Mouse (Mus musculus) frontal cortex, postnatal 25 days (tissue): ENCODE data around the gene Pcsk4.
A peak's percentile ranks its signal among the peaks of the same experiment; 100 is the strongest.

ENCODE experiments used
- DNase-seq, 2 experiments: peaks; one replicate each; pipeline ENCODE4 v3.0.0; 2022; ENCODE audit warnings: low spot score in 2 of 2

Pcsk4 gene

GRCm38 (mm10) chr10:80329273-80330081, at the start of gene Pcsk4, which contains the start of gene Reep6:
Gene Pcsk4 (minus strand): TSS chr10:80329498.
Gene Reep6 (plus strand): TSS chr10:80329953.
- DNase-seq, result peak; percentile 82 to 91

GRCm38 (mm10) chr10:80377716-80378115, 48.4 kb upstream of the Pcsk4 start:
- DNase-seq, result no peak

DNA sequence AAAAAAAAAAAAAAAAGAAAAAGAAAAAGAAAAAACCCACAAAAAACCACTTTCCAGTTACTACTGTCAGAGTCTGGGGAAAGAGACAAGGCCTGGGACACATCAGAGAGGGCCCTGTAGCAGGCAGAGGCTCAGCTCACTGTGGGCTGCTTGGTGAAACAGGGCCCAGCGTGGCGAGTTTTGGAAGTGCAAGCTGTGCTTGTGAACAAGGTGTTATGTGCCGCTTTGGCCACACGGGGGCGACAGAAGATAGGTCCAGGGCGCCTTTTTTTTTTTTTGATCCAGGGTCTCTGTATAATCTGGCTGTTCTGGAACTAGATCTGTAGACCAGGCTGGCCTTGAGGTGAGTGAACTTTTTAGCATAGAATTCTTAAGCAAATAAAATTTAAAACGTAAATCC, 46.9 kb upstream of the Pcsk4 start:
- DNase-seq, result peak; percentile 86 to 89

DNA sequence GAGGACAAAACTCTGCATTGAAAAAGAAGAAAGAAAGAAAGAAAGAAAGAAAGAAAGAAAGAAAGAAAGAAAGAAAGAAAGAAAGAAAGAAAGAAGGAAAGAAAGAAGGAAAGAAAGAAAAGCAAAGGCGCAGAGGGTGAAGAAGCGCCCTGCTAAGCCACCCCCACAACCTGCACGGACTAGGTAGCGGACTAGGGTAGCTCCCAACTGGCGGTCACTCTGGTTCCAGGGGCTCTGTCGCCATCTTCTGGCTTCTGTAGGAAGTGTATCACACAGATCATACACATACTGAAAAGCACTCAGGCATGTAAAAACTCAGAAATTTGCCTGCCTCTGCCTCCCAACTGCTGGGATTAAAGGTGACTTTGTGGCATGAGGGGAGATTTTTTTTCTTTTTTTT, 44.8 kb upstream of the Pcsk4 start:
- DNase-seq, result peak; percentile 65 to 73

DNA sequence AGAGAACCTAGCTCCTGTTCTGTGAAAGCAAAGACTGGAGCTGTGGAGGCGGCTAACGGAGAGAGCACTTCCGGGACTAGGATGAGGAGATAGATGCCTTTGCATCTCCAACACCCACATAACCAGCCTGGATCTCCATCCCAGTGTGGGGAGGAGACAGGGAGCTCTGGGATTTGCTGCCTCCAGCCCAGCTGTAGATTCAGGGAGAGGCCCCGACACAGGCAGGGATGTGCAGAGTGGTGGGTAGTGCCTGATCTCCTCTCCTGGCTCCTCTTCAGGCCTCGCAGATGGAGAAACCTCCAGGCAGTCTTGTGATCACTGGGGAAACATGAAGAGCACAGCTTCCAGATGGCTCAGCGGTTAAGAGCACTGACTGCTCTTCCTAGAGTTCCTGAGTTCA, 43.4 kb upstream of the Pcsk4 start:
- no peak for DNase-seq

DNA sequence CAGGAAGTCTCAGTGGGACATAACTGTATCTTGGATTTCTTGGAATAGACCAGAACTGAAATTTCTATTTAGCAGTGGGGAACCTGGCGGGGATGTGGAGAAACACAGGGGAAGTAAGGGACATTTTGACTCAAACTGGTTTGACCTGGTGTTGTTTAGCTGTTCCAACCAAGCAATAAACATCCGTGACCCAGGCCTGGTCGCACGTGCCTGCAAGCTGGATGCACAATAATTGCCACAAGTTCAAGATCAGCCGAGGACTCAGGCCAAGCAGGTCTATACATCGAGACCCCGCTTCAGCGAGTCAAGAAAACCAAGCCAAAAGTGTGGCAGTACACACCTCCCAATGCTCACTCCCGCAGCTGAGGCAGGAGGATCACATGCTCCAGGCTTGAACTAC, 42.7 kb upstream of the Pcsk4 start:
- no peak for DNase-seq

GRCm38 (mm10) chr10:80371411-80371966, 42.2 kb upstream of the Pcsk4 start:
- no peak for DNase-seq

GRCm38 (mm10) chr10:80369995-80370747, 40.9 kb upstream of the Pcsk4 start:
- DNase-seq, result no peak

- DNase-seq, result no peak
Observed at GRCm38 (mm10) chr10:80368392-80368791, 39.1 kb upstream of the Pcsk4 start.

DNA sequence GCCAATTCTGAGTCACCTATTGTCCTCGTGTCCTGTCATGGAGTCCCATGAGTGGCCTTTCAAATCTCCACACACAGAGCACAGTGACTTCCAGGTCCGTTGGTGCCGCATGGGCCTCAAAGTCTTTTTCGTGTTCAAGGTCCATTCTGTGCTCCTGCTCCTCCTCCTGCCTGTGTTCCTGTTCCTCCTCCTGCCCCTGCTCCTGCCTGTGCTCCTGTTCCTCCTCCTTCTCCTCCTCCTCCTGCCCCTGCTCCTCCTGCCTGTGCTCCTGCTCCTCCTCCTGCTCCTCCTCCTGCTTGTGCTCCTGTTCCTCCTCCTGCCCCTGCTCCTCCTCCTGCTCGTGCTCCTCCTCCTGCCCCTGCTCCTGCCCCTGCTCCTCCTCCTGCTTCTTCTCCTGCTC, 38.7 kb upstream of the Pcsk4 start:
- DNase-seq, result no peak

GRCm38 (mm10) chr10:80365736-80366135, 36.4 kb upstream of the Pcsk4 start:
- no peak for DNase-seq

DNA sequence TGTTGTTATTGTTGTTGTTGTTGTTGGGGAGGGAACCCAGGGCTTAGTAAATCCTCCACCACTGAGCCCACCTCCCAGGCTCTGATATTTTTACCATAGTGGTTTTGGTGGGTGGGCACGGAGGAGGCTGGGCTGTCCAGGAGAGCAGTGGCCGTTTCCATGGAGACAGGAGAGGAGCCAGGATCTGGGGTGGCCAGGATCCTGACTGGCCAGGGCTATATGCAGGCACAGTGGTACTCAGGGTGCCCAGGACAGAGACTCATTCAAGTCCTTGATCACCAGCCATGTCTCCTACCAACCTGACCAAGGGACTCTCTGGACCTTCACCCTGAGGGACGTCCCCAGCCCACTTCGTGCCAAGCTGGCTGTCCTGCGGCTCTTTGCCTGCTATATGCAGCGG, 34.4 kb upstream of the Pcsk4 start:
- DNase-seq, result no peak

DNA sequence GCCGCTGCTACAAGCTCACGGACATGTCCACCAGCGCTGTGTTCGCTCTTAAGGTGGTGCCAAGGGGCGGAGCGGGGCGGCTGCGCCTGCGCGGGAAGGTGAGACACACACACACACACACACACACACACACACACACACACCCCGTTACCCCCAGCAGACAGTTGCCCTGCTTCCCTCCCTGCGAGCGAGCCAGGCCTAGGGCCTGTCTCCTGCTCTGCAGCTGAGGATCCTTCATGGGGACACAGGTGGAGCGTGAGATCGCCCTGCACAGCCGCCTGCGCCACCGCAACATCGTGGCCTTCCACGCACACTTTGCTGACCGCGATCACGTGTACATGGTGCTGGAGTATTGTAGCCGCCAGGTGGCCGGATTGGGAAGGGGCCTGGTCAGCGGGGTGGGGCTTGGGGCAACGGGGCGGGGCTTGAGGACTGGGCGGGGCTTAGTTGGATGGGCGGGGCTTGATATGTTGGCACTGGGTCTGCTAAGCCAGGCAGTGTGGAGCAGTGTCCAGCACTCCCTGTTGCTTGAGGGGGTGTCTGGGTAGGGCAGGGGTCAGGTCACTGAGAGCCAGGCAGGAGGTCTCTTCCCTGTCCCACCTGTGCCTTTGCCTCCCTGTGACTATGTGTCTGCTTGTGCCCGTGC, 28.8 kb upstream of the Pcsk4 start:
- DNase-seq, result no peak

- no peak for DNase-seq
Observed at GRCm38 (mm10) chr10:80357336-80357735, 28.0 kb upstream of the Pcsk4 start.

- no peak for DNase-seq
Observed at GRCm38 (mm10) chr10:80356737-80357136, 27.4 kb upstream of the Pcsk4 start.

GRCm38 (mm10) chr10:80356001-80356682, 26.8 kb upstream of the Pcsk4 start, which contains the start of gene Plk5:
Gene Plk5 (plus strand): TSS chr10:80356459.
- no peak for DNase-seq

GRCm38 (mm10) chr10:80355431-80355830, 26.1 kb upstream of the Pcsk4 start:
- no peak for DNase-seq

DNA sequence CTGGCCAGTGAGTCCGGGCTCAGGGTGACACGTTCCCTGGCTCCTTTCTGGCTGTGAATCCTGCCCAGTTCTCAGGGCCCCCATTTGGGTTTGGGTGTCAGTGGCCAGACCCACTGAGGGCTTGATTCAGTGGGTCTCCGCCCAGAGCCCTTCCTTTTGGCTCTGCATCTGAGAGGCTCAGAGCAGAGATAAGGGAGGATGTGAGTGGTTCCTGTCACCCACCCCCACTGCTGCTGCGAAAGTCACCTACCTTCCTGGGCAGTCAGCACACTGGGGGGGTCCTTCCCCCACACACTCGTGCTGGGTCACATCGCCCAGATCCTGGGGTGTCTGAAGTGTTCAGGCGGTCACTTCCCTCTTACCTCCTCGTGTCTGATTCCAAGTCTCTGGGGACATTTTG, 23.4 kb upstream of the Pcsk4 start:
- DNase-seq, result no peak

GRCm38 (mm10) chr10:80351896-80352295, 22.6 kb upstream of the Pcsk4 start:
- DNase-seq, result no peak

DNA sequence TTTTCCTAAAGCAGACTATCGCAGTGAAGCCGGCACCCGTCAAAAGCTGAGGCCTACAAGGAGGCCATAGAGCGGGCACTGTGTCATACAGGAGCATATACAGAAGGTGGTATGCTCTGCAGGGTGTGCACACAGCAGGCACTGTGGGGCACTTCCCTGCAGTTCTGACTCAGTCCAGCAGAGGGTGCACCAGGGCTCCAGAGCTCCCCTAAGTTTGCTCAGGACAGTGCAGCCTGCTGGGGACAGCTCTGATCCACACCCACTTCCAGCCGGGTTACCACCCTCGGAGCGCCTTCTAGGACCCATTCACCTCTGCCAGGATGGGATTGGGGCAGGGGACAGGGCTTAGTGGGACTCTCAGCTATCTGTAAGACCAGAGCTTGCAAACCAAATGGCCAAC, 21.0 kb upstream of the Pcsk4 start:
- DNase-seq, result peak; percentile 82 to 88

DNA sequence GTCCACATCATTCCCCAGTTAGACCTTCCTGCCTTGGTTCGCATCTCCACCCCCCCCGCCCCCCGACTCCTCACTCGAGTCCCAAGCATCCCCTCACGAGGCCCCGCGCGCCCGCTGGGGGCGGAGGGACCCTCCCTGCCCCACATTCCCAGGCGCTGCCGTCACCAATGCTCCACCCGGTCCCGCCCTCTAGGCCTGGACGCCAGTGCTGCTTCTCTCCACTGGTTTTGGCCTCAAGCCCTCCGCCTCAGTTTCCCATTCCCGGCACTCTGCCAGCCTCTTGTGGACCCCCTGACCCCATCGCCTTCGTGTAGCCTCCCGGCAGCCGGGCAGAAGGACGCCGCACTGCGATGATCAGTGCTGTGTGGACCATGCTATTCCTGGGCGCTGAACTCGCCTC, 19.7 kb upstream of the Pcsk4 start:
- no peak for DNase-seq
